Mouse (Mus musculus): ENCODE results near the gene Pdik1l.

GRCm38 (mm10) chr4:134265860-134266585 lies 21.7 kb downstream of the Pdik1l start:
- TF ChIP-seq EP300 (IDR thresholded peaks at IDR 0.05; ENCODE audit: insufficient read depth, low read depth, low read length) (no peak), CTCF (IDR thresholded peaks at IDR 0.05) (peak; percentile 21; the same call in 1 of the 2 replicates)

Measured in heart, adult 2 months (tissue).